Mouse (Mus musculus) gastrocnemius, postnatal 25 days (tissue): ENCODE results near the gene Tmprss6. TPM values are rescaled to one million over a fixed set of nuclear protein-coding genes. Genes with fewer than 3 reads are reported as not detected.

ENCODE experiments used
- DNase-seq: peaks from one replicate; pipeline ENCODE4 v3.0.0; 2022
- total RNA-seq, 2 experiments: library from RNA; stranded (reverse); gene quantifications; 1 replicate in 1 of 2; 2 replicates in 1 of 2; pipeline ENCODE4 v1.2.3; 2021

Tmprss6 gene
- total RNA-seq, 2 experiments from 2014 or later, result not detected

DNA sequence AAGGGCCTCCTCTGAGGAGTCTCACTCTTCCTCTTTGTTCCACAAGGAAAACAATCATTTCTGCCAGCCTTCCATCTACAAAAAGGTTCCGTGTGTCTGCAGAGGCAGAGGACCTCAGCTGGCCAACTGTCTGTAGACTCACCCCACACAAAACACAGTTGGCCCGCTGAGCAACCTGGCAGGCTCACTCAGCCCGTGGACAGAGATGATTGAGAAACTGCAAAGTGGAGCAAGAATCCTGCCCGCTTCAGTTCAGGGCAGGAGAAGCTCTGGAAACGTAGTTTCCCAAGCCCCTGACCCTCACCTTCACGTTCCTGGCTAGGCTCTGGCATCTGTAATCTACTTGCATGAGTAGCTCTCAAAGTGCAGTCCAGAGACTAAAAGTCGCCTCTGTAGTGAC, 21.3 kb downstream of the Tmprss6 start:
- DNase-seq, result no peak

DNA sequence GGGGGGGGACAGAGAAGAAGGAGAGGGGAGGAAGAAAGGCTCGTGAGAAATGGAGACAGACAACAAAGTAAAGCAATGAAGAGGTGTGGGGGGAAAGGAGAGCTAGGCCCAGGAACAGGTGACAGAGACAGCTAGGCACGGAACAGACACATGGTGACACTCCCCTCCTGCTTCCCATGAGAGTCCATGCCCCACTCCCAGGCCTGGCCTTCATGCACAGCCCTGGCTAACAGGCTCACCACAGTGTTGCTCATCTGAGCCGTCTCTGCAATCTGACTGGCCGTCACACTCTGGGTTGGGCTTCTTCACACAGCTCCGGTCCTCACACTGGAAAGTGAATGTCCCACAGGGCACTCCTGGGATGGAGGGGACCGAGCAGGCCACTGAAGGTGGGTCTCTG, 24.6 kb downstream of the Tmprss6 start:
- no peak for DNase-seq

DNA sequence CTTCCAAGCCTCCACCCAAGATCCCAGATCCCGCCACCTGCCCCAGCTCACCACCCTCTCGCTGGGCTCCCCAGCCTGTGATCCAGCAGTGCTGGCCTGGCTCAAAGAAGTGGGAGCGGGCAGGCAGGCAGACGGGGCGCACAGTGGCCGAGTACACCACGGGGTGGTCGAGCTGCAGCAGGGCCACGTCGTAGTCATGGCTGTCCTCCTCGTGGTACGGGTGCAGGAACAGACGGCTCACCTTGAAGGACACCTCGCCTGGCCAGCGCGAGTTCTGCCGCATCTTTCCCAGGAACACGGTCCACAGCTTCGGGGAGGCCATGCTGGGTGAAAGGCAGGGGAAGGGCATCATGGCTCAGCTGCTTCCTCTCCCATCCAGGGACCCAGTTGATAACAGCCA, 26.2 kb downstream of the Tmprss6 start:
- no peak for DNase-seq

DNA sequence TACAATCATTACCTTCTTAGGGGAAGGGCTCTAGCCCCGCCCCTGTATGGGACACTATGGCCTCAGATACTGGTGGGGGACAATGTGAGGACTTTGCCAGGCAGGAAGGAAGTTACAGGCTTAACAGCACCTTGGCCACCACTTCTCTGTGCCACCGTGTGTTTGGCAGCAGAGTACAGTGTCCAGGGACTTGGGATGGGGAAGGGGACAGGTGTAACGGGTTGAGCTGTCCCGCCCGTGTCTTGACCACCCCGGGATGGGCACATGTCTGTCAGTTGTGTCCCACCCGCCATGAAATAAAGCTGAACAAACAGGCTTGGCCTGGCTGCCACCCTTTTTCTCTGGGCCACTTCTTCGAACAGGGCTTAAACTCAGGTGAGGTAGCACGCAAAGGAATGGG, 29.5 kb downstream of the Tmprss6 start:
- DNase-seq, result no peak

DNA sequence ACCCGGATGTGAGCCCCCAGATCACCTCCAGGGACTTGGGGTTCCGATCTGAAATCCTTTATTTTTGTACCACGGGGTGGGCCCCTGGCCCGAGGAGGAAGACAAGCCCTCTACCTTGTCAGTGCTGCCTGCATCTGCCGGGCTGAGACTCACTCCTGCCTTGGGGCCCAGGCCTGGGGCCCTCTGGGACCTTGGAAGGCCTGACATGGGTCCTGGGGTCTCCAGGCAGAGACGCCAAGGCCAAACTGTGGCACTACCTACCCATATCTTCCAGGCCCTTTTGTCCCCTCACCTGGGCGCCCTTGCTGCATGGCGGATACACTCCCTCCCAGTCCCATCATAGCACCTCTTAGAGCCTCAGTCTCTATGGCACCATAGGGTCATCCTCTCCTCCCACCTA, 29.9 kb downstream of the Tmprss6 start:
- DNase-seq, result no peak

DNA sequence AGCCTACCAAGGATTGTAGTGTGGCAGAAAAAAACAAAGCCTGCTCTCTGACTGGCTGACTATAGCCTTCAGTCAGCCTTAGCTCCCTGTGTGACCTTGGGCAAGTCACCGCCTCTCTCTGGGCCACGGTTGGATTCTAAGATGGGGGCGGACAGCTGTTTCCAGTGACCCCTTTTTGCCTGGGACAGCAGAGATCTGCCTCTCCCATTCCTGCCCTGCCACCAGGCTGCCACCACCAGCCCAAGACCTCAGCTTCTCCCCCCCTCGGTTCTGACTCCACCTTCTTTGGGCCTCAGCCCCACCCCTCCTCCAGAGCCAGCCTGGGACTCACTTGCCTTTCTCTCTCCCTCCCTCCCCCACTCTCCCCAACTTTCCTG, 30.4 kb downstream of the Tmprss6 start:
- no peak for DNase-seq

DNA sequence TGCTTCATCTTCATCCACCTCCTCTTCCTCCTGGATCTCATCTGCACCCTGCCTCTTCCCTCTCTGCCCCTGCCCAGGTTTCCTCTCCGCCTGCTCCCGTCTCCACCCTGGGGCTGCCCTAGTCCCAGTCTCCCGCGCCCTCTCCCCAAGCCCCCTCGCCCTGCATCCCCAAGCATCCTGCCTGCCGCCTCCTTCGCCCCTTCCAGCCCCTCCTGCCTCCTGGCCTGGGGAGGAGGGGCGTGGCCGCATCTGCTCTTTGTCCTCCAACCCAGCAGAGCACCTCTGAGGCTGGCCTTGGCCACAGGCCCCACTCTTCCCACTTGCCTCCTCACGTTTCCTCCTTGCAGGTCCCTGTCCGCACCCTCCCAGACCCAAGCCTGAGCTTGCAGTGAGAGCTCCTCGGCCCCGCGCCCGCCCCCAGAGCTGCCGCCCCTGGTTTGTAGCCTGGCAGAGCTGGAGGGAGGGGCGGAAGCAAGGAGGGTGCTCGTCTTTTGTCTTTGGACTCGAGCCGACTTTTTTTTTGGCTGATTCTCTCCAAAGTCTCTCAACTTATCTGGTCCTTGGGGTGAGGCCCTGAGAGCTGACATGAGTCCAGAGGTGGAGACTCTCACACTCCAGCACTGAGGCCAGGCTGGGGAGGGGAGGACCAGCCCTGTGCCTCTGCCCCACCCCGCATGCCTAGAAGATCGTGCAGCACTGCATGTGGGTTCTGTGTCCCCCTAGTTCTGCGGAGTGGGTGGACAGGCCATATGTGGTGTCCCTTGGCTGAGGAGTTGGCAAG, 31.0 kb downstream of the Tmprss6 start:
- peak; percentile 65 for DNase-seq

DNA sequence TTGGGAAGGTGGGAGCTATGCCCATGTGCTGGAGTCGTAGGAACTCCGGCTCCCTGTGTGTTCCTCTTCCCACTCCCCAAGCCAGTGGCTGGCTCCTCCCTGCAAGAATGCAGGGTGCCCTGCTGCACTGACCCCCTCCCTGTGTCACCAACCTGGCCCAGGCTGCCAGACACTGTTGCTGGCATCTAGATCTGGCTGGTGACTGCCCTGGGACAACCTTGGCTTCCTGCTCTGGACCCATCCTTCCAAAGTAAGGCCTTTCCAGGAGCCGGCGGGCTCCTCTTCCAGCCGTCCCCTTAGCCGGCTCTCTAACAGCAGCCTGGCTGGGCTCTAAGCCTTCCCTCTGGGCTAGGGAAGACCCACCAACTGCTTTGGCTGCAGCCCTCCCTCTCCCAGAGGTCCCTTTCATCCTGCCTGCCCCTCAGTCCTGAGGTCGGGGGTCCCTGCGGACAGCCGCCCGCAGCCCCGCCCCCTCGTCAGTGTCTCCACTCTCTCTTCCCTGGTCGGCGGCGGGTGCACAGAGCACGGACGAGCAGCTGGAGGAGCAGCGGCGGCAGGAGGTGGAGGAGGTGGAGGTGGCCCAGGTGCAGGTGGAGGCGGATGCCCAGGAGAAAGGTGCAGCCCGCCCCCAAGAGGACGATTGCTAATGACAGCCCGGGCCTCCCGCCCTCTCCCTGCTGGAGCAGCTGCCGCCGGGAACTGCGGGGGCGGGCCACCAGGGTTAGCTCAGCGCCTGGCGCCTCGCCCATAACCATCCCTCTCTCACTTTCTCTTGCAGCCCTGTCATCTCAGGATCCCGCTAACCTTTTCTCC, 31.8 kb downstream of the Tmprss6 start:
- peak; percentile 86 for DNase-seq

DNA sequence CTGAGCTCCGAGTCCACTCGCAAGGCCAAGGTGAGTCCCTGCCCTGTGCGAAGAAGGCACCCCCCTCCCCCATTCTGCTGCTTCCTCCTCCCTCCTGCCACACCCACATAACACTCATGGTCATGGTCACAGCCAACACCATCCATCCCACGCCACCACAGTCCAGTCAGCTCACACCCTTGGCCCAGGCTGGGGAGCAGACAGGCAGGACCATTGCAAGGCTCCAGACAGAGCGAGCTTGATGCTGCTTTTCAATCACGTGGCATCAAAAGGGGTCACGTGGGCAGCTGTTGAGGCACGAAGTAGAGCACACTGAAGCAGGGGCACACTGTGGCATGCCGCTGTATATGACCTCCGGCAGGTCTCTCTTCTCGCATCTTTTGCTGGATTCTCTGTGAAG, 32.8 kb downstream of the Tmprss6 start:
- DNase-seq, result no peak

DNA sequence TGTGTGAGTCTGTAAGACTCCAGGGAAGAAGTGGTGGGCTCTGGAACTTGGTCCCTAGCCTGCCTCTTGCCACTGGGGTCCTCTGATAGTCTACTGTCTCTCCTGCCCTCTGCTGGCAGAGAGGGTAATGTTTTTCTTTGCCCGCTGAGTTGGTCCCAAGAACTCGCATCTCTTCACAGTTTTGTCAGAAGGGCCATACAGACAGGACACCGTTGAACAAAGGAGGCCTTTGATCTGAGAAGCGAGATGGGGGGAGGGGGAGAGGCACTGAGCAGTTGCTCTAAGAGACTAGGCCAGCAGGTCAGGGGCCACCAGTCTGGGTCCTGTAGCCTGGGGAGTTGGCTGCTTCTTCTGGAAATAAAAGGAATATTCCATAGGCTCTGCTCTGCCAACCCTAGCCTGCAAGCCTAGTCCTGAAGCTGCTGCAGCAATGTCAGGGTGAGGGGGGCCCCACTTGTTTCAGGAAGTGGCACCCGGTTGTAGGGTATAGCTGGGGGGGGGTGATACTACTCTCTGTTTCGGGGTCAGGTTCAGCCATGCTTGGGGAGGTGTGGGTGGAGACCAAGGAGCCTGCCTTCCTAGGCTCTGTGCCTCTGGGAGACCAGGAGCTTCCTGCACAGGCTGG, 33.4 kb downstream of the Tmprss6 start:
- no peak for DNase-seq

DNA sequence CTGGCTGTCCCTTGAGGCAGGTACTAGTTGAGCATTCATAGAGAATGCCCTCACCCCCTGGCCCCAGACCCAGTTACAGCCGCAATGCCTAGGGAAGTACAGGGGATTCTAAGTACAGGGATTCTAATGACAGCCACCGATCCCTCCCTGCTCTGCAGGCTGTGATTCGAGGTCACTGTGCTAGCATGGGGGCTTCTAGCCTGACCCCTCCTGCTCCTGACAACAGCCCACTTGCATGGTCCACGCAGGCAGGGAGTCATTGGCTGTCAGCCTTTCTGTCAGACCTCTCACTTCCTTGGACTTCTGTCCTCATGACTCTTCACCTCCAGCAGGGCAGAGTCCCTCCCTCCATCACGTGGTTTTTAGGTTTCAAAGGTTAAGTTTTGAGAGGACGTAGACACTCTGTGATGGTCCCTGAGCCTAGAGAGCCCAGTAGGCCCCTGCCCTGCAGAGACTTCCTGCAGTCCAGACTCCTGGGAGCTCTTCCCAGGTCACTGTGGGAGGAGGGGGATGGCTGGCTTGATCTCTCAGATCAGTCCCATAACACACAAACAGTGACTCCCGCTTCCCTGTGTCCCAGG, 36.8 kb downstream of the Tmprss6 start:
- DNase-seq, result no peak

DNA sequence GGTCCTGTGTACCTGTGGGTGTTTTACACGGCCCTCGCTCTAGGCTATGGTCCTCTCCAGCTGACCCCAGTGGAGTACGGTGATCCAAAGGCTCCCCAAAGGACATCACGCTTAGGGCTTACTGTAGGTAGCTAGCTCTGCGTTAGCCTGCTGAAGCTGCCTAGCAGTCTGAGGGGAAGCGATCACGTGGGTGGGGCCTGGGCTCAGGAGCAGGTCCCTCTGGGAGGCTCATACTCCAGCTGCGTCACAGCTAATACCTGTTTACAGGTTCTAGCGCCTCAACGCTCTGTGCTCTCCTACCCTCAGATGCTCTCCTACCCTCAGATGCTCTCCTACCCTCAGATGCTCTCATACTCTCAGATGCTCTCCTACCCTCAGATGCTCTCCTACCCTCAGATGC, 37.6 kb downstream of the Tmprss6 start:
- no peak for DNase-seq

DNA sequence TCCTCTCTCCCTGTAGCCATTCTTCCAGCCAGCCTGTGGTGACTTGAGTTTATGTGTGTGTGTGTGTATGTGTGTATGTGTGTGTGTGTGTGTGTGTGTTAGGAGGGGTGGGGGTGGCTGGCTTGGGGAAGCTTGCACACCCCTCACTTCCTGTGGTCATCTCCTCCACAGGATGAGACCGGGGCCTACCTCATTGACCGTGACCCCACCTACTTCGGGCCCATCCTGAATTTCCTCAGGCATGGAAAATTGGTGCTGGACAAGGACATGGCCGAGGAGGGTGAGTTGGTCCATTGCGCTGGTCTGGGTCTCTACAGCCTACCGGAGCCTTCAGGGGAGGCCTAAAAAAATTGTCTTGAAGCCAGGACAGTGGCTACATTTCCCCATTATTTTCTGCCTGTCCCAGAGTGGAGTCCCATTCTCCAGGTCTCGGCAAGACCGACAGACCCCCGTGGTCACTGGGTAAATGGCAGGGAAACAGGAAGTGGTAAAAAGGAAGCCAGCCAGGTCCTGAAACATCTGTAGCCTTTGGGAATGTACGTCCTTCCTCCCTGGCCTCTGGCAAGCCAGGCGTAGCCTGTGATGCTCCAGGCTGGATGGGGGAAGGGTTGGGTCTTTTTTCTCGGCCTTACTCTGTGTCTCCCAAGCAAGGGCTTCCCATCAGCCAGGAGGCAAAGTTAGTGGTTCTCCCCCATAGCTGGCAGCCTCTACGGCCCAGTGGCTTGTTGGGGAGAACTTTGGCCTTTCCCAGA, 38.4 kb downstream of the Tmprss6 start:
- peak; percentile 29 for DNase-seq

DNA sequence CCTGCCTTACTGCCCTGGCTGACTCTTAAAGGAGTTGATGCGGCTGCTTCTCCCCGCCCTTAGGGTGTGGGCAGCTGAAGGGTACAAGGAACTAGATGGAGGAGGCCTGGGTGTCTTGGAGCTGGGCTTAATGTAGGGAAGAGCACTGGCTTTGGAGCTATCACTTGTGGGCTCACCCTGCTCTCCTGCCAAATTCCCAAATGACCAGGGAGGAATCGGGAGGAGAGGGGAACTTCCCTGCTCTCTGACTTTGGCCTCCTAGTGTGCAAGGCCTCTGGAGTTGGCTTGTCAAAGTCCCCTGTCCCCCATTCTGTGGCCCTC, 39.3 kb downstream of the Tmprss6 start:
- no peak for DNase-seq

DNA sequence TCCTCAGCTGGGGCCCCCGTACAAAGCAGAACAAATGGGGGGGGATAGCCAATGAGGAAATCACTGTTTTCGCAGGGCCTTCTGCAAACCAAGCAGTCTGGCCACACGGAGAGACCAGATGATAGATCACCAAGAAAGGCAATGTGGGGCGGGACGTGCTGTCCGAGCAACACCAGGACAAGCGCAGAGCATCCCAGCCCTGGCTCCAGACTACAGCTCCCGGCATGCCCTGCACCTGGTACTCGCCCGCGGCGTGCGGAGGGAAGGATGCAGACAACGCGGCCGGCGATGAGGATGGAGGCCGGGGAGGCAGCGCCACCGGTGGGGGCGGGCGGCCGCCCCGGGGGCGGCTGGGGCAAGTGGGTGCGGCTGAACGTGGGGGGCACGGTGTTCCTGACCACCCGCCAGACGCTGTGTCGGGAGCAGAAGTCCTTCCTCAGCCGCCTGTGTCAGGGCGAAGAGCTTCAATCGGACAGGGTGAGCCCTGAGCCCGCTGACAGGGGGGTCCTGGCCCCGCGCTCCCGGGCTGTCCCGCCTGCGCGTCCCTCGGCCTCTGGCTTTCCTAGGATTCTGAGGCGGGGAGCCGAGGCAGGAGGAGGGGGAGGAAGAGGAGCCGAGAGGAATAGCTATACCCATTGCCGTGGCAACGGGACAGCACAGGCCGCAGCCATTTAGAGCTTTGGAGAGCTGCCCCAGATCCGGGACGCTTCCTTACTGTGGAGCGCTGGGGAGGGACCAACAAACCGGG, 39.9 kb downstream of the Tmprss6 start, which contains the start of gene Kctd17:
Gene Kctd17 (plus strand): TSS at position 174 of the 748 bp plus-strand sequence.
- DNase-seq, result peak; percentile 80

DNA sequence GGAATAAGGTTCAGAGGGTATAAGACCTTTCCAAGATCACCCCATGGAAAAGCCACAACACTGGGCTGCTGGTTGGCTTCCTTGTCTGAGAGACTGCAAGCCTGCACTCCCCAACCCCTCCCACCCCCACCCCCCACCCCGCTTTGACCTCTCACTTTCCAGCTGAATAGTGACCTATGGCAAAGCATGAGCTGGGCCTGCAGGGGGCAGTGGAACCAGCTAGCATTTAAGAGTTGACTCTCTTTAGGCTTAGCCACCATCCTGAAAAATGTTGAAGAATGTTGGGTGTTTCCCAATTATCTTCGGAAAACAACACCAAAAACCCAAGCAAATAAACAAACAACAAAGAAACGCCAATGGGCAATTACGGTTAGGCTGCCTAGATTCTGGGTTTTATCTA, 43.2 kb downstream of the Tmprss6 start:
- no peak for DNase-seq

DNA sequence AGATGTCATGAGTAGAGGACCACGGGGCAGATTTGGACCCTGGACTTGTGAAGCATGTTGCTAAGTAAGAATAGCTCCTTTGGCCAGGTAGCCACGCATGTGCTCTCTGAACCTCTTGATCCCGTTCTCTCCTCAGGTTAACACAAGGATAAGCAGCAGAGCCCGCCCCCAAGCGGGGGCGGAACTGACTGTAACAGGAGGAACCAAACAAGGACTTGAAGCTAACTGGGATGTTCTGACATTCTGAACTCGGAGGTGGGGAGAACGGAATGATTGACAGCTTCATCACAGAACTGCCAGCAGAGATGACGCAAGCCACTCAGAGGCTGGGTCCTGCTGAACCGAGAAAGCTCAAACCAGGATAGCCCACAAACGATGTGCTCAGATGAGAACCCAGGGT, 43.9 kb downstream of the Tmprss6 start:
- DNase-seq, result no peak

DNA sequence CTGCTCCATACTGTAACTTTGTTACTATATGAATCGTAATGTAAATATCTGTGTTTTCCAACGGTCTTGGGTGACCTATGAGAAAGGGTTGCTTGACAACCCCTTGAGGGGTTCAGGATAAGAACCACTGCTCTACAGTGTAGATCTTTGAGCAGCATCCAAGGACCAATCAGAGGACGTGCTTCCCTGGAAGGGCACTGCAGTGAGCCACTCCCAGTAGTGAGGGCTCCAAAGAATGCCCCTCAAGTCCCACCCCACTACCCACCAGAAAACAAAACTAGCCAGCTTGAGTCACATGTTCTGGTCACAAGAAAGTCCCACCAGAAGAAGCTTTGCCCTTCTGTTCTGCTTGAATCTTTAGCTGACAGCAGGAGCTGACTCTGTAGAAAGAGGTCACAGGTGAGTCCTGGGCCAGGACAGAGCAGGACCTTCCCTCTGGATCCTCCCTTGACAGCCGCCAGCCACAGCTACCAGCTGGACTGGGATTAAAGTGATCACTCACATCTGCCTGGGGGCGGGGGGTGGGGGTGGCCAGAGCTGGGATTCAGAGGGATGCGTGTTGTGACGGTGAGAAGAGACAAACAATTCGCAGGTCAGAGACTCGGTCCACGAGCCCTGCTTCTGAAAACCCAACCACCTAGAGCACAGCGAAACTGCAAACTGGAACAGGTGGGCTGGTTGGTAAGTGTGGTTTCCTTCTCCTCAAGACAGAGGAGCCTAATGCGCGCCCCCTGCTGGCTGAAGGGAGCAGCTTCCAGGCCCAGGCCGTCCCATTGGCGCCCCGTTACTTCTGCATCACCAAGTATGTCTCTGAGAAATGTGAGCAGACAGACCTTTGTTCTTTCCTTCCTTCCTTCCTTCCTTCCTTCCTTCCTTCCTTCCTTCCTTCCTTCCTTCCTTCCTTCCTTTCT, 46.1 kb downstream of the Tmprss6 start:
- DNase-seq, result peak; percentile 57

DNA sequence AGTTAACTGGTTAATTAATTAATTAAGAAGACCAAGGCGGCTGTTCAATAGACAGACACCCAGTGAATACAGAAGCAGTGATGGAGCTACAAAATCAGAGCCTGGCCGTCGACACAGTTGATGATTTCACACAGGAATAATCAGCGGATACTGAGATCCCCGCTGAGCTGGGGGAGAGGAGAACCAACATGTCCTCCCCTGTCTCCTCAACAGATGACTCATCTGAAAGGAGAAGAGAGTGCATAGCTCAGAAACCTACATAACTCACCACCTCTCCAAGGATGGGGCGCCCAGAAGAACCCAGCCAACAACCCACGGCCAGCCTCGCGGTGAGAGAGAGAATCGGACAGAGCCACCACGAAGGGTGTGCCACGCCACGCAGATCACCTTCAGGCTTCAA, 48.0 kb downstream of the Tmprss6 start:
- no peak for DNase-seq

DNA sequence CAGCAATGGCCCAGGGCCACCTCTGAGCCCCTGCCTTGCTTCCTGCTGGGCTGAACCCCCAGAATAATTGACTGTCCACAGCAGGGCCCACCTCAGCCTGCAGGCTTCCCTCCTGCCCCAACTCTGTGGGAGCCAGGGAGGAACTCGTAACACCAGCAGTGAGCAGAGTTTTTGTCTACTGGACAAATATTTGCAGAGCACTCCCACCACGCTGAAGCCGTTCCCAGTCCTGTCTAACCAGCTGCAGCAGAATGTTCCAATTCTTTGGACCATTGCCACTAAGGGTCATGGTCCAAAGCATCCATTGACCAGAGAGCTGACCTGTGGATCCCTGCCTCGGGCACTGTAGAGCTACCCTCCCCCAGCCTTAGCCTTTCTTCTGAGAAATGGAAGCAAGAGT, 51.5 kb downstream of the Tmprss6 start:
- DNase-seq, result no peak
